Mouse (Mus musculus) CH12.LX (cell line): ENCODE measurements around the gene Bnc2. TPM values are rescaled to one million over a fixed set of nuclear protein-coding genes. Genes with fewer than 3 reads are reported as not detected.

Source experiments
- DNase-seq: peaks from one replicate; pipeline ENCODE4 v3.0.0-alpha.2; 2013; ENCODE audit errors: extremely low read depth
- H3K27ac ChIP-seq: 2 replicates; pipeline ENCODE4 v1.5.1; 2012; ENCODE audit warnings: low read depth, mild to moderate bottlenecking, control low read depth, moderate library complexity; ENCODE audit not compliant: insufficient read depth
- H3K27me3 ChIP-seq: replicated peaks from 2 replicates; pipeline ENCODE3; 2012; ENCODE audit warnings: inconsistent platforms
- H3K36me3 ChIP-seq, 2 experiments: replicated peaks in 1 of 2; 2 replicates each; pipeline versions ENCODE3 to v1.6.1; 2012; ENCODE audit warnings: inconsistent platforms in 1 of 2, low read length in 1 of 2, mild to moderate bottlenecking in 1 of 2, mixed read lengths in 1 of 2, moderate library complexity in 1 of 2; ENCODE audit not compliant: control insufficient read depth in 1 of 2, insufficient read depth in 1 of 2
- H3K4me1 ChIP-seq, 2 experiments: 2 replicates each; pipeline ENCODE4 v1.6.1; 2012; ENCODE audit warnings: inconsistent platforms in 1 of 2, moderate library complexity in 1 of 2; ENCODE audit not compliant: insufficient read depth in 2 of 2, control insufficient read depth in 1 of 2
- H3K4me2 ChIP-seq: 2 replicates; pipeline ENCODE4 v1.6.1; 2012; ENCODE audit warnings: low read depth, mild to moderate bottlenecking, control low read depth; ENCODE audit not compliant: poor library complexity, insufficient read depth, severe bottlenecking
- H3K4me3 ChIP-seq, 3 experiments: fragments of 150-350 bp in 1 of 3; sonication (generic) in 1 of 3; replicated peaks in 1 of 3; 2 replicates each; pipeline versions ENCODE3 to v1.5.1; 2011 to 2012; ENCODE audit warnings: low read depth in 2 of 3, low read length in 2 of 3, mild to moderate bottlenecking in 2 of 3, moderate library complexity in 2 of 3, control low read depth in 1 of 3, improper control_type of control experiment in 1 of 3, inconsistent platforms in 1 of 3, mixed read lengths in 1 of 3; ENCODE audit not compliant: poor library complexity in 1 of 3
- H3K79me2 ChIP-seq: replicated peaks from 2 replicates; pipeline ENCODE4 v1.6.1; 2012; ENCODE audit warnings: mild to moderate bottlenecking, moderate library complexity; ENCODE audit not compliant: control insufficient read depth, poor library complexity, insufficient read depth, severe bottlenecking; ENCODE audit errors: extremely low read depth
- H3K9ac ChIP-seq: 2 replicates; pipeline ENCODE4 v1.6.1; 2012; ENCODE audit warnings: low read depth, mild to moderate bottlenecking, control low read depth, moderate library complexity; ENCODE audit not compliant: insufficient read depth
- H3K9me3 ChIP-seq: replicated peaks from 2 replicates; pipeline ENCODE3; 2012; ENCODE audit warnings: low read length, inconsistent platforms, mixed read lengths
- CHD1 ChIP-seq: IDR thresholded peaks from 2 replicates; pipeline ENCODE4 v1.6.1; 2012; ENCODE audit warnings: low read depth, low read length, improper control_type of control experiment, inconsistent platforms
- CHD2 ChIP-seq: IDR thresholded peaks from 2 replicates; pipeline ENCODE4 v1.6.1; 2011; ENCODE audit warnings: low read length, improper control_type of control experiment
- CTCF ChIP-seq, 2 experiments: IDR thresholded peaks in 1 of 2; conservative IDR thresholded peaks in 1 of 2; 2 replicates each; pipeline ENCODE4 v1.5.1; 2011 to 2012; ENCODE audit warnings: low read depth in 2 of 2, low read length in 2 of 2, improper control_type of control experiment in 1 of 2, inconsistent platforms in 1 of 2, mild to moderate bottlenecking in 1 of 2, moderate library complexity in 1 of 2
- E2F4 ChIP-seq: IDR thresholded peaks from 2 replicates; pipeline ENCODE4 v1.6.1; 2011; ENCODE audit warnings: low read depth, low read length, improper control_type of control experiment; ENCODE audit not compliant: insufficient replicate concordance
- ELF1 ChIP-seq: IDR thresholded peaks from 2 replicates; pipeline ENCODE4 v1.6.1; 2014; ENCODE audit warnings: low read depth, mild to moderate bottlenecking, inconsistent platforms, low read length, improper control_type of control experiment
- ETS1 ChIP-seq: conservative IDR thresholded peaks from 2 replicates; pipeline ENCODE4 v1.6.1; 2012; ENCODE audit warnings: low read depth, mild to moderate bottlenecking, inconsistent platforms, low read length, improper control_type of control experiment, moderate library complexity
- GABPA ChIP-seq: IDR thresholded peaks from 2 replicates; pipeline ENCODE4 v1.6.1; 2012; ENCODE audit warnings: low read depth, low read length, improper control_type of control experiment, inconsistent platforms; ENCODE audit not compliant: insufficient replicate concordance
- HCFC1 ChIP-seq: IDR thresholded peaks from 2 replicates; pipeline ENCODE4 v1.6.1; 2012; ENCODE audit warnings: low read depth, mild to moderate bottlenecking, inconsistent platforms, low read length, improper control_type of control experiment
- IRF4 ChIP-seq: IDR thresholded peaks from 2 replicates; pipeline ENCODE4 v1.6.1; 2014; ENCODE audit warnings: low read depth, mild to moderate bottlenecking, inconsistent platforms, low read length, improper control_type of control experiment
- KAT2A ChIP-seq: IDR thresholded peaks from 2 replicates; pipeline ENCODE4 v1.6.1; 2012; ENCODE audit warnings: low read length, improper control_type of control experiment, inconsistent platforms; ENCODE audit not compliant: insufficient replicate concordance
- MAZ ChIP-seq: IDR thresholded peaks from 2 replicates; pipeline ENCODE4 v1.6.1; 2012; ENCODE audit warnings: low read depth, mild to moderate bottlenecking, inconsistent platforms, low read length, improper control_type of control experiment, moderate library complexity
- MXI1 ChIP-seq: IDR thresholded peaks from 2 replicates; pipeline ENCODE4 v1.6.1; 2011; ENCODE audit warnings: mild to moderate bottlenecking, low read depth, low read length, improper control_type of control experiment
- MYC ChIP-seq: IDR thresholded peaks from 2 replicates; pipeline ENCODE4 v1.6.1; 2011; ENCODE audit warnings: low read depth, mild to moderate bottlenecking, improper control_type of control experiment, low read length
- NELFE ChIP-seq: IDR thresholded peaks from 2 replicates; pipeline ENCODE4 v1.6.1; 2011; ENCODE audit warnings: low read depth, low read length, improper control_type of control experiment
- NRF1 ChIP-seq: IDR thresholded peaks from 2 replicates; pipeline ENCODE4 v1.6.1; 2014; ENCODE audit warnings: low read depth, mild to moderate bottlenecking, inconsistent platforms, low read length, improper control_type of control experiment, moderate library complexity
- PAX5 ChIP-seq: IDR thresholded peaks from 2 replicates; pipeline ENCODE4 v1.6.1; 2012; ENCODE audit warnings: low read length, inconsistent platforms, mixed read lengths
- POLR2AphosphoS2 ChIP-seq: IDR thresholded peaks from 2 replicates; pipeline ENCODE4 v1.6.1; 2011; ENCODE audit warnings: low read depth, low read length, improper control_type of control experiment
- RAD21 ChIP-seq: IDR thresholded peaks from 2 replicates; pipeline ENCODE4 v1.6.1; 2011; ENCODE audit warnings: low read depth, mild to moderate bottlenecking, low read length, improper control_type of control experiment, moderate library complexity
- RCOR1 ChIP-seq: conservative IDR thresholded peaks from 2 replicates; pipeline ENCODE4 v1.6.1; 2012; ENCODE audit warnings: low read depth, mild to moderate bottlenecking, inconsistent platforms, low read length, improper control_type of control experiment
- SIN3A ChIP-seq: IDR thresholded peaks from 2 replicates; pipeline ENCODE4 v1.6.1; 2012; ENCODE audit warnings: low read length, improper control_type of control experiment, inconsistent platforms
- SMC3 ChIP-seq: IDR thresholded peaks from 2 replicates; pipeline ENCODE4 v1.6.1; 2011; ENCODE audit warnings: low read depth, low read length, improper control_type of control experiment
- TBP ChIP-seq: conservative IDR thresholded peaks from 2 replicates; pipeline ENCODE4 v1.6.1; 2011; ENCODE audit warnings: low read depth, low read length, improper control_type of control experiment
- TCF12 ChIP-seq: IDR thresholded peaks from 2 replicates; pipeline ENCODE4 v1.6.1; 2014; ENCODE audit warnings: low read depth, mild to moderate bottlenecking, inconsistent platforms, low read length, improper control_type of control experiment
- UBTF ChIP-seq: IDR thresholded peaks from 2 replicates; pipeline ENCODE4 v1.6.1; 2012; ENCODE audit warnings: low read depth, mild to moderate bottlenecking, inconsistent platforms, low read length, improper control_type of control experiment, moderate library complexity
- USF2 ChIP-seq: conservative IDR thresholded peaks from 2 replicates; pipeline ENCODE4 v1.6.1; 2011; ENCODE audit warnings: low read depth, low read length, improper control_type of control experiment
- ZKSCAN1 ChIP-seq: IDR thresholded peaks from 2 replicates; pipeline ENCODE4 v1.6.1; 2012; ENCODE audit warnings: low read depth, inconsistent platforms, low read length, improper control_type of control experiment, borderline replicate concordance
- ZMIZ1 ChIP-seq: IDR thresholded peaks from 2 replicates; pipeline ENCODE4 v1.6.1; 2012; ENCODE audit warnings: low read depth, mild to moderate bottlenecking, inconsistent platforms, low read length, improper control_type of control experiment
- ZNF384 ChIP-seq: IDR thresholded peaks from 2 replicates; pipeline ENCODE4 v1.6.1; 2012; ENCODE audit warnings: low read depth, low read length, improper control_type of control experiment, inconsistent platforms
- dilution Hi-C: fragments of 300-500 bp; cut with MboI; formaldehyde crosslinking; loops from 2 replicates; pipeline ENCODE4 v1.14.3; 2020; ENCODE audit warnings: low sequenced_read_pairs; ENCODE audit not compliant: extremely low pct_unique_long_range_greater_than_20kb, extremely low pct_ligation_motif_present
- in situ Hi-C: fragments of 300-500 bp; cut with MboI; formaldehyde crosslinking; loops from 3 replicates; pipeline ENCODE4 v1.14.3; 2019; ENCODE audit warnings: low sequenced_read_pairs, low pct_ligation_motif_present, low pct_unique_long_range_greater_than_20kb, mixed read lengths
- polyA plus RNA-seq: library from polyadenylated mRNA; unstranded; fragments of >175 nt; gene quantifications from 2 replicates; pipeline ENCODE4 v1.2.1, GENCODE M21; 2012; ENCODE audit warnings: low read depth; ENCODE audit not compliant: insufficient read length
- total RNA-seq, 2 experiments: library from RNA; depleted of rRNA; stranded (reverse); fragments of 300-350 nt in 1 of 2; fragments of >200 nt in 1 of 2; gene quantifications; 2 replicates each; pipeline ENCODE4 v1.2.3; 2012 to 2014

Gene Bnc2
- total and polyA plus RNA-seq, 3 experiments: not detected

DNA sequence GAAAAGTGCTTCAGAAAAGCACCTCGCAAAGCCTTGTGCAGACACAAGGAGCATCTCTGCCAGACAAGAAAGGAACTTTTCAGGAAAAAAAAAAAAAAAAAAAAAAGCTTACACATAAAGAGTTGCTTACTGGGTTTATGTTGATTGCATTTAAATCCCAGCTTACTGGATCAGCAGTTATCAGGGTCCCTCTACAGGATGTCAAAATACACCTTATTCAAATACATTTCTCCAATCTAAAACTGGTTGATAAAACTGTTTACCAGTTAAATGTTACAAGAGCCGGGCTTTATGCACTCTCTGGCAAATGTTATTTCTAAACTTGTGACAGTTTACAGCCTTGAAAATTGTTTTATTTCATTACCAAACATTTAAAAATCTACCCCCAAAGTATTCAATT, 130.4 kb downstream of the Bnc2 start:
- no peak overlapping the region for H3K4me3 ChIP-seq
- no peaks in the 10 kb centered on the region for H3K27me3 ChIP-seq
- no peak overlapping the region for H3K4me2 ChIP-seq
- in situ Hi-C loops (no loop called here), dilution Hi-C loops (no loop called here)
- no peaks in the 10 kb centered on the region for H3K36me3 ChIP-seq
- H3K9me3 ChIP-seq: peaks cover 50% of the 10 kb centered on the region
- H3K79me2 ChIP-seq: no peaks in the 10 kb centered on the region
- H3K27ac ChIP-seq: no peak overlapping the region
- DNase-seq: no peak
- no peak overlapping the region for H3K9ac ChIP-seq
- no peaks in the 10 kb centered on the region for H3K4me1 ChIP-seq
- no peak for TF ChIP-seq ZNF384
- TF ChIP-seq GABPA: no peak
- TF ChIP-seq NRF1: no peak
- TF ChIP-seq TBP: no peak
- TF ChIP-seq MXI1: no peak
- no peak for TF ChIP-seq ETS1
- TF ChIP-seq CHD2: no peak
- no peak for TF ChIP-seq ZMIZ1
- TF ChIP-seq RAD21: no peak
- TF ChIP-seq UBTF: no peak
- no peak for TF ChIP-seq CHD1
- TF ChIP-seq ELF1: no peak
- no peak for TF ChIP-seq POLR2AphosphoS2
- TF ChIP-seq MYC: no peak
- TF ChIP-seq CTCF (conservative IDR thresholded peaks at IDR 0.05 in 1 of 2, IDR thresholded peaks at IDR 0.05 in 1 of 2; ENCODE audit: low read depth in 2 of 2, low read length in 2 of 2): no peak
- TF ChIP-seq MAZ: no peak
- no peak for TF ChIP-seq PAX5
- no peak for TF ChIP-seq NELFE
- no peak for TF ChIP-seq KAT2A
- no peak for TF ChIP-seq E2F4

DNA sequence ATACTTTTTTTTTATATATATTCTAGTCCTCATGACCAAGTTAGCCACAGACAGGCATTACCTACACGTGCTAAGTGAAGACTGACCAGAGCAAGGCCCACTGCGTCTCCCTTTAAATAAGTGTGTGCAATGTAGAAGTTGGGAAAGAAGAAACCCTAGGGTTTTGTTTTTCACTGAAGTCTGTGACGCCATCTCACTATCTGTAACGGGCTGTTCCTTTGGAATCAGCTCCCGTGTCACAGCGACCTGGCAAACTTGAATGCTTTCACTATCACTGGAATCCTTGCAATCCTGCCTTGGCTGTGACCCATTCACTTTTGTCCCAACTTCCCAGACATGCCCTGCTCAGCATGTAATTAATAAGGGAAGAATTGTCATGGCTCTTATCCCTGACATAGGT, 134.5 kb downstream of the Bnc2 start:
- no peak overlapping the region for H3K4me3 ChIP-seq
- H3K4me2 ChIP-seq: no peak overlapping the region
- no peak for DNase-seq
- H3K79me2 ChIP-seq: no peaks in the 10 kb centered on the region
- H3K27ac ChIP-seq: no peak overlapping the region
- H3K27me3 ChIP-seq: no peaks in the 10 kb centered on the region
- dilution Hi-C loops: no loop called here
- H3K9ac ChIP-seq: no peak overlapping the region
- H3K4me1 ChIP-seq: no peaks in the 10 kb centered on the region
- no peaks in the 10 kb centered on the region for H3K36me3 ChIP-seq
- peaks cover 42% of the 10 kb centered on the region for H3K9me3 ChIP-seq
- TF ChIP-seq HCFC1: no peak
- no peak for TF ChIP-seq RCOR1
- TF ChIP-seq POLR2AphosphoS2: no peak
- TF ChIP-seq IRF4: no peak
- no peak for TF ChIP-seq TCF12
- TF ChIP-seq NELFE: no peak
- no peak for TF ChIP-seq SIN3A
- no peak for TF ChIP-seq USF2
- no peak for TF ChIP-seq ZKSCAN1
- TF ChIP-seq UBTF: no peak
- TF ChIP-seq SMC3: no peak
- TF ChIP-seq E2F4: no peak
- TF ChIP-seq, all 38 proteins: peak for 0
- in situ Hi-C loops: no loop called here
